ENCODE assay signal across 8 mouse cellular contexts in the genomic region with DNA sequence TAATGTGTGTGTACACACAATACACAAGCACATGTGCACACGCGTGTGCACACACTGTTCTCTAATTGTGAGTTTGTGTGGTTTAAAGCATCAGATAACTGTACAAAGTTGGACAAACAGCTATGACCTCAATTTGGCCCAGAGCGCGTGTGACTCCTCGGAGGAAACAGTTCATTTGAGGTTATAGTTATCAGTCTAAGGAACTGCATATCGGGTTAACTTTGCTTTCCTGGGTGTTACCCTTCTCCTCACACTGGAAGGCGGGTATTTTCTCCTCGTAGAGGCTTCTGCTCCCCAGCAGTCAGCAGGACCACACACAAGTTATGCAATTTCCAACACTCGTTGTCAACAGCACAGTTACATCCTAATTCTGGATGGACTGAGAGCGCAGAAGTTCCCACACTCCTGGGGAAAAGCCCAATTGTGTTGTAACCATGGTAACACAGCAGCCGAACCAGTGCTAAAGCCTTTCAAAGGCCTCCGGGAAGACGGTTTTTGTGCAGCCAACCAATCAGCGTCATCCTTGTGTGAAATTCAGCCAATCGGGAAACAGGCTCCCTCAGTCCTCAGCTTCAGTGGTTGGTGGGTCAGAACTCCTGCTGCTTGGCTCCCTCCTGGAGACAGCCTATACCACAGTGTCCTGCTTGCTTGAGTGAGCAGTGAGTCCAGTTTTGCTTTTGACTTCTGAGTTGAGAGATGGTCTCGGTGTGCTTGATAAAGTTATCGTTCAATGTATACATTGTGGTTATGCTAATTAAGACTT.
DNase-seq lines count a peak whose midpoint lies in the region; ATAC-seq lines count a peak whose summit lies in the region.

No protein-coding gene starts in this region.

- peak; percentile 93 for ATAC-seq in embryonic facial prominence, embryonic 14.5 days (ENCODE audit: low read depth)
- ATAC-seq in liver, embryonic 13.5 days (ENCODE audit: low read depth): 0 out of 2 replicates have a peak, but pooled peaks have one; percentile 43
- ATAC-seq in neural tube, embryonic 11.5 days (ENCODE audit: insufficient read depth, low FRiP score, low TSS enrichment): peak; percentile 99

- H3K27ac ChIP-seq in embryonic facial prominence, embryonic 14.5 days (replicated peaks; ENCODE audit: low read depth, low read length): no peak overlapping the region
- H3K27ac ChIP-seq in liver, embryonic 13.5 days: no peak overlapping the region
- no peak overlapping the region for H3K27ac ChIP-seq in neural tube, embryonic 11.5 days (ENCODE audit: low read depth, low read length)

- H3K36me3 ChIP-seq in embryonic facial prominence, embryonic 14.5 days (ENCODE audit: control insufficient read depth, insufficient read depth, low read length): no peaks in the 10 kb centered on the region
- H3K36me3 ChIP-seq in liver, embryonic 13.5 days: no peaks in the 10 kb centered on the region
- H3K36me3 ChIP-seq in neural tube, embryonic 11.5 days (ENCODE audit: control insufficient read depth, insufficient read depth, low read length): no peaks in the 10 kb centered on the region

- peaks cover 7% of the 10 kb centered on the region; the same call in 1 of the 2 replicates for H3K4me1 ChIP-seq in embryonic facial prominence, embryonic 14.5 days (ENCODE audit: control insufficient read depth, insufficient read depth, low read length)
- peaks cover 14% of the 10 kb centered on the region for H3K4me1 ChIP-seq in liver, embryonic 13.5 days (replicated peaks)
- H3K4me1 ChIP-seq in neural tube, embryonic 11.5 days (ENCODE audit: control insufficient read depth, insufficient read depth, low read length): peaks cover 3% of the 10 kb centered on the region; the same call in 1 of the 2 replicates

- 41% methylated on average over 17 of the region's 17 CpGs for WGBS in embryonic facial prominence, embryonic 14.5 days
- WGBS in liver, embryonic 13.5 days (ENCODE audit: insufficient replicate concordance): 29% methylated on average over 17 of the region's 17 CpGs
- WGBS in neural tube, embryonic 11.5 days: 36% methylated on average over 17 of the region's 17 CpGs

- H3K9ac ChIP-seq in embryonic facial prominence, embryonic 14.5 days (ENCODE audit: low read depth, low read length): no peak overlapping the region
- H3K9ac ChIP-seq in liver, embryonic 13.5 days: no peak overlapping the region
- H3K9ac ChIP-seq in neural tube, embryonic 11.5 days (ENCODE audit: low read length): no peak overlapping the region

- no peaks in the 10 kb centered on the region for H3K27me3 ChIP-seq in embryonic facial prominence, embryonic 14.5 days (replicated peaks; ENCODE audit: control insufficient read depth, insufficient read depth, low read length)
- no peaks in the 10 kb centered on the region for H3K27me3 ChIP-seq in liver, embryonic 13.5 days
- no peaks in the 10 kb centered on the region for H3K27me3 ChIP-seq in neural tube, embryonic 11.5 days (ENCODE audit: control insufficient read depth, insufficient read depth, low read length)

- H3K9me3 ChIP-seq in embryonic facial prominence, embryonic 14.5 days (ENCODE audit: control insufficient read depth, low read length): no peaks in the 10 kb centered on the region
- no peaks in the 10 kb centered on the region for H3K9me3 ChIP-seq in liver, embryonic 13.5 days (replicated peaks)
- H3K9me3 ChIP-seq in neural tube, embryonic 11.5 days (ENCODE audit: control insufficient read depth, low read length): no peaks in the 10 kb centered on the region

- H3K4me3 ChIP-seq in embryonic facial prominence, embryonic 14.5 days (ENCODE audit: low read depth, low read length): no peak overlapping the region
- no peak overlapping the region for H3K4me3 ChIP-seq in liver, embryonic 13.5 days (replicated peaks)
- no peak overlapping the region for H3K4me3 ChIP-seq in neural tube, embryonic 11.5 days (ENCODE audit: low read depth, low read length)

- peak; percentile 29 to 39 for DNase-seq in B cell, adult 2 months
- peak; percentile 58 for DNase-seq in T-cell, adult 2 months (ENCODE audit: low spot score)
- DNase-seq in embryonic facial prominence, embryonic 14.5 days (ENCODE audit: low spot score): peak; percentile 88
- DNase-seq in heart, adult 9 months (ENCODE audit: low spot score in 2 of 2): peak; percentile 83 to 85
- peak; percentile 25 to 44 for DNase-seq in kidney, postnatal 36 days
- DNase-seq in liver, embryonic 13.5 days: peak; percentile 11
- DNase-seq in neural tube, embryonic 11.5 days (ENCODE audit: low spot score): peak; percentile 88
- peak; percentile 44 to 49 for DNase-seq in thymus, postnatal 10 days (ENCODE audit: low spot score in 2 of 2)

- peak overlapping the region; percentile 23; the same call in 1 of the 2 replicates for H3K4me2 ChIP-seq in embryonic facial prominence, embryonic 14.5 days (ENCODE audit: low read depth, low read length)
- no peak overlapping the region for H3K4me2 ChIP-seq in liver, embryonic 13.5 days
- H3K4me2 ChIP-seq in neural tube, embryonic 11.5 days (ENCODE audit: low read depth): no peak overlapping the region

Comparison
In these comparisons a context has a peak if more than half of its experiments do, and no peak if none do; other contexts are left out.
1. DNase-seq: peak in every context shown above with its lines; median percentile 88 in embryonic facial prominence, embryonic 14.5 days; 88 in neural tube, embryonic 11.5 days; 84 in heart, adult 9 months; 58 in T-cell, adult 2 months; 46 in thymus, postnatal 10 days; 34 in kidney, postnatal 36 days; 34 in B cell, adult 2 months; 11 in liver, embryonic 13.5 days.
2. ATAC-seq: peak in every context shown above with its lines; median percentile 99 in neural tube, embryonic 11.5 days; 93 in embryonic facial prominence, embryonic 14.5 days; 43 in liver, embryonic 13.5 days.